Mouse (Mus musculus) stomach, embryonic 15.5 days (tissue): ENCODE measurements at regions not wholly inside any gene's neighbourhood (a gene's known extent, or its start where the extent isn't known, plus 50 kb on each side); places are given as distances from the start of the nearest gene placed in this dataset.
A peak's percentile ranks its signal among the peaks of the same experiment; 100 is the strongest.

ENCODE experiments used
- ATAC-seq: fragments of 200-750 bp; cut with Nextera tagmentation; 2 replicates; pipeline ENCODE4 v1.8.0; 2017; ENCODE audit warnings: low read depth, moderate number of reproducible peaks, moderate TSS enrichment; ENCODE audit not compliant: insufficient read depth, low FRiP score
- H3K27ac ChIP-seq: fragments of 300-500 bp; sonication (generic); 2 replicates; pipeline ENCODE4 v1.5.1; 2015; ENCODE audit warnings: mild to moderate bottlenecking, inconsistent platforms
- H3K27me3 ChIP-seq: fragments of 300-500 bp; sonication (generic); replicated peaks from 2 replicates; pipeline ENCODE4 v1.6.1; 2015; ENCODE audit warnings: inconsistent platforms
- H3K36me3 ChIP-seq: fragments of 300-500 bp; sonication (generic); 2 replicates; pipeline ENCODE4 v1.6.1; 2015; ENCODE audit warnings: inconsistent platforms
- H3K4me1 ChIP-seq: fragments of 300-500 bp; sonication (generic); 2 replicates; pipeline ENCODE4 v1.6.1; 2015; ENCODE audit warnings: inconsistent platforms
- H3K4me2 ChIP-seq: fragments of 300-500 bp; sonication (generic); 2 replicates; pipeline ENCODE4 v1.6.1; 2015; ENCODE audit warnings: mild to moderate bottlenecking, inconsistent platforms
- H3K4me3 ChIP-seq: fragments of 300-500 bp; sonication (generic); replicated peaks from 2 replicates; pipeline ENCODE4 v1.5.1; 2015; ENCODE audit warnings: inconsistent platforms
- H3K9ac ChIP-seq: fragments of 300-500 bp; sonication (generic); 2 replicates; pipeline ENCODE4 v1.6.1; 2015; ENCODE audit warnings: inconsistent platforms
- H3K9me3 ChIP-seq: fragments of 300-500 bp; sonication (generic); 2 replicates; pipeline ENCODE4 v1.6.1; 2016; ENCODE audit warnings: inconsistent platforms
- WGBS: fragments of 180-500 bp; shearing (Covaris S2); methylation state at CpG from one replicate; pipeline ENCODE4 v1.1.7; 2015; 5-methylcytosine and 5-hydroxymethylcytosine counted together

GRCm38 (mm10) chr3:129049899-129050597, 149.6 kb upstream of the Pitx2 start:
- 94% methylated on average over 3 of the region's 3 CpGs for WGBS
- ATAC-seq: no peak

GRCm38 (mm10) chr3:129065457-129066364, 134.0 kb upstream of the Pitx2 start:
- Histone ChIP-seq H3K9me3 (no peaks in the 10 kb centered on the region), H3K36me3 (no peaks in the 10 kb centered on the region), H3K4me3 (no peak overlapping the region), H3K9ac (no peak overlapping the region), H3K27ac (no peak overlapping the region), H3K4me1 (0 out of 2 replicates have a peak, but pooled peaks cover 7% of the 10 kb centered on the region), H3K4me2 (peak overlapping the region; percentile 13; the same call in 1 of the 2 replicates), H3K27me3 (no peaks in the 10 kb centered on the region)
- 23% methylated on average over 18 of the region's 19 CpGs for WGBS
- peak; percentile 56; the same call in 1 of the 2 replicates for ATAC-seq

More at GRCm38 (mm10) chr3:129049899-129050597, 149.6 kb upstream of the Pitx2 start:
- no peak overlapping the region for H3K27ac ChIP-seq
- no peaks in the 10 kb centered on the region for H3K27me3 ChIP-seq
- H3K9ac ChIP-seq: no peak overlapping the region
- H3K36me3 ChIP-seq: no peaks in the 10 kb centered on the region
- H3K4me1 ChIP-seq: no peaks in the 10 kb centered on the region
- no peak overlapping the region for H3K4me2 ChIP-seq
- no peaks in the 10 kb centered on the region for H3K9me3 ChIP-seq
- H3K4me3 ChIP-seq: no peak overlapping the region

- Histone ChIP-seq H3K4me1 (0 out of 2 replicates have a peak, but pooled peaks cover 7% of the 10 kb centered on the region), H3K9me3 (no peaks in the 10 kb centered on the region), H3K4me3 (no peak overlapping the region), H3K9ac (no peak overlapping the region), H3K27me3 (no peaks in the 10 kb centered on the region), H3K36me3 (no peaks in the 10 kb centered on the region), H3K4me2 (no peak overlapping the region), H3K27ac (no peak overlapping the region)
- no peak for ATAC-seq
- 72% methylated on average over 8 of the region's 8 CpGs for WGBS
Observed at GRCm38 (mm10) chr3:129069676-129070075, 130.0 kb upstream of the Pitx2 start.

GRCm38 (mm10) chr3:129070521-129070933, 129.2 kb upstream of the Pitx2 start:
- ATAC-seq: 0 out of 2 replicates have a peak, but pooled peaks have one; percentile 10
- Histone ChIP-seq H3K9ac (no peak overlapping the region), H3K27ac (no peak overlapping the region), H3K4me3 (no peak overlapping the region), H3K27me3 (no peaks in the 10 kb centered on the region), H3K36me3 (no peaks in the 10 kb centered on the region), H3K4me1 (0 out of 2 replicates have a peak, but pooled peaks cover 5% of the 10 kb centered on the region), H3K4me2 (no peak overlapping the region), H3K9me3 (no peaks in the 10 kb centered on the region)
- WGBS: 14% methylated on average over 3 of the region's 3 CpGs

GRCm38 (mm10) chr3:129071002-129071401, 128.7 kb upstream of the Pitx2 start:
- H3K4me1 ChIP-seq: 0 out of 2 replicates have a peak, but pooled peaks cover 2% of the 10 kb centered on the region
- H3K27ac ChIP-seq: no peak overlapping the region
- H3K36me3 ChIP-seq: no peaks in the 10 kb centered on the region
- no peaks in the 10 kb centered on the region for H3K9me3 ChIP-seq
- no peak overlapping the region for H3K4me3 ChIP-seq
- no peaks in the 10 kb centered on the region for H3K27me3 ChIP-seq
- WGBS: 47% methylated on average over 7 of the region's 7 CpGs
- no peak overlapping the region for H3K9ac ChIP-seq
- H3K4me2 ChIP-seq: no peak overlapping the region
- ATAC-seq: no peak

GRCm38 (mm10) chr3:129076396-129076795, 123.3 kb upstream of the Pitx2 start:
- Histone ChIP-seq H3K27me3 (no peaks in the 10 kb centered on the region), H3K4me3 (no peak overlapping the region), H3K9ac (no peak overlapping the region), H3K4me1 (no peaks in the 10 kb centered on the region), H3K4me2 (no peak overlapping the region), H3K36me3 (no peaks in the 10 kb centered on the region), H3K9me3 (no peaks in the 10 kb centered on the region), H3K27ac (no peak overlapping the region)
- 21% methylated on average over 1 of the region's 1 CpGs for WGBS
- no peak for ATAC-seq

GRCm38 (mm10) chr3:129103786-129104440, 95.8 kb upstream of the Pitx2 start:
- H3K9me3 ChIP-seq: no peaks in the 10 kb centered on the region
- H3K27me3 ChIP-seq: no peaks in the 10 kb centered on the region
- no peaks in the 10 kb centered on the region for H3K36me3 ChIP-seq
- H3K4me3 ChIP-seq: no peak overlapping the region
- ATAC-seq: no peak
- H3K27ac ChIP-seq: no peak overlapping the region
- no peaks in the 10 kb centered on the region for H3K4me1 ChIP-seq
- WGBS: 78% methylated on average over 12 of the region's 12 CpGs
- H3K9ac ChIP-seq: no peak overlapping the region
- no peak overlapping the region for H3K4me2 ChIP-seq

GRCm38 (mm10) chr3:129104811-129105210, 94.9 kb upstream of the Pitx2 start:
- H3K27ac ChIP-seq: no peak overlapping the region
- ATAC-seq: no peak
- 59% methylated on average over 9 of the region's 9 CpGs for WGBS
- no peaks in the 10 kb centered on the region for H3K4me1 ChIP-seq
- no peaks in the 10 kb centered on the region for H3K27me3 ChIP-seq
- no peak overlapping the region for H3K9ac ChIP-seq
- H3K36me3 ChIP-seq: no peaks in the 10 kb centered on the region
- no peaks in the 10 kb centered on the region for H3K9me3 ChIP-seq
- peak overlapping the region; percentile 22; the same call in 1 of the 2 replicates for H3K4me2 ChIP-seq
- H3K4me3 ChIP-seq: no peak overlapping the region

- 83% methylated on average over 2 of the region's 2 CpGs for WGBS
- ATAC-seq: no peak
Observed at GRCm38 (mm10) chr3:129106174-129106573, 93.5 kb upstream of the Pitx2 start.

GRCm38 (mm10) chr3:129130521-129130920, 69.2 kb upstream of the Pitx2 start:
- Histone ChIP-seq H3K36me3 (no peaks in the 10 kb centered on the region), H3K9ac (no peak overlapping the region), H3K9me3 (no peaks in the 10 kb centered on the region), H3K27me3 (no peaks in the 10 kb centered on the region), H3K4me3 (no peak overlapping the region), H3K4me2 (no peak overlapping the region), H3K27ac (no peak overlapping the region), H3K4me1 (no peaks in the 10 kb centered on the region)
- WGBS: 89% methylated on average over 2 of the region's 2 CpGs
- ATAC-seq: no peak

More at GRCm38 (mm10) chr3:129106174-129106573, 93.5 kb upstream of the Pitx2 start:
- Histone ChIP-seq H3K4me2 (no peak overlapping the region), H3K27ac (no peak overlapping the region), H3K36me3 (no peaks in the 10 kb centered on the region), H3K4me1 (no peaks in the 10 kb centered on the region), H3K27me3 (no peaks in the 10 kb centered on the region), H3K9me3 (no peaks in the 10 kb centered on the region), H3K4me3 (no peak overlapping the region), H3K9ac (no peak overlapping the region)

GRCm38 (mm10) chr3:129131140-129131539, 68.5 kb upstream of the Pitx2 start:
- Histone ChIP-seq H3K9me3 (no peaks in the 10 kb centered on the region), H3K27me3 (no peaks in the 10 kb centered on the region), H3K4me3 (no peak overlapping the region), H3K27ac (no peak overlapping the region), H3K4me1 (no peaks in the 10 kb centered on the region), H3K36me3 (no peaks in the 10 kb centered on the region), H3K9ac (no peak overlapping the region), H3K4me2 (no peak overlapping the region)
- ATAC-seq: no peak
- WGBS: 73% methylated on average over 8 of the region's 8 CpGs
